Mouse (Mus musculus) liver, postnatal 0 days (tissue): ENCODE data around the gene Smtnl1.

ENCODE experiments used
- CTCF ChIP-seq: sonication (generic); IDR thresholded peaks from 2 replicates; pipeline ENCODE4 v1.5.1; 2016; ENCODE audit warnings: antibody characterized with exemption, low read depth
- EP300 ChIP-seq: IDR thresholded peaks from 2 replicates; pipeline ENCODE4 v1.6.1; 2016; ENCODE audit warnings: antibody characterized with exemption, low read depth, mild to moderate bottlenecking

DNA sequence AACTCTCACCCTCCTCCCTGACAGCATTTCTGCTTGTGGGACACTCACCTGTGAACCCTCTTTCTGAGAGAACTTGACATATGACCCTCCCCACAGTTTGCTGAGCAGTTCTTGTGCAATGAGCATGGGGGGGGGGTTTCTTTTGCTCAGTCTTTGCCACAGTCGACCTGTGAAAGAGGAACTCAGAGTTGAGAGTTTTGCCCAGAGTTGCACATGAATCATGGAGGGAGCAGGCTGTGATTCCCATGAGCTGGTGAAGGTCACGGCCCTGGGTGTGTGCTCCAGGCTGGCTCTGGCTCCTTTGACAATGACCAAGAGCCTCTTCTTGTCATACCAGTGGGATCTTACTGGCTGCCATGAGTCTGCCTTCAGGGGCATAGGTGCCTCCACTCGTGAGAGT is 39.8 kb upstream of the Smtnl1 start:
- no peak for TF ChIP-seq CTCF
- TF ChIP-seq EP300, result no peak
